Mouse (Mus musculus): Measurements from ENCODE around the gene Gpr22.

The Gpr22 gene

DNA sequence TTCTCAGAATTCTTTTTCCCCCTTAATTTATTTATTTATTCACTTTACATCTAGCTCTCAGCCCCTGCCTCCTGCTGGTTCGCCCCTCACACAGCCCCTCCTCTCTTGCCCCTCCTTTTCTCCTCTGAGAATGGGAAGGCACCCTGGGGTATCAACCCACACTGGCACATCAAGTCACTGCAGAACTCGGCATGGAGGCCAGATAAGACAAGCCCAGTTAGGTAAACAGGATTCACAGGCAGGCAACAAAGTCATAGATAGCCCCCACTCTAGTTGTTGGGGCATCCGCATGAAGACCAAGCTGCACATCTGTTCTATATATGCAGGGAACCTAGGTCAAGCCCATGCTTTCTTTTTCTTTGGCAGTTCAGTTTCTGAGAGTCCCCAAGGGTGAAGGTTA lies 46.6 kb downstream of the Gpr22 start:
- no peak for DNase-seq (ENCODE audit: low spot score in 2 of 2)

DNA sequence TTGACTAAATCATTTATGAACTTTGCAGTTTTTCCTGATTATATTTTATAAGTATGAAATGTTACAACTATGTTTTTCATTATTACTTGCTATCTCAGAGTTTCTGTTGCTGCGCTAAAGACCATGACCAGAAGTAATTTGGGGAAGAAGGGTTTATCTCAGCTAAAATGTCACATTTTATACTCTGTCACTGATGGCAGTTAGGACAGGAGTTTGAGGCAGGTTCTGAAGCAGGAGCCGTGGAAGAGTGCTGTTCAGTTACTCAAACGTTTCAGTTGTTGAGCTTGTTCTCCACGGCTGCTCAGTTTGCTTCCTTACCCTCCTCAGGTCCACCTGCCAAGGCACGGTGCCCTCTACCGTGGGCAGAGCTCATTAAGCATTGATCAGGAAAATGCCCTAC lies 47.7 kb downstream of the Gpr22 start:
- DNase-seq (ENCODE audit: low spot score in 2 of 2) = no peak
